Mouse (Mus musculus): ENCODE results near the gene Gm3646. TPM values are rescaled to one million over a fixed set of nuclear protein-coding genes. Genes with fewer than 3 reads are reported as not detected.

The Gm3646 gene
- total RNA-seq, 2 experiments from 2014 or later: not detected

DNA sequence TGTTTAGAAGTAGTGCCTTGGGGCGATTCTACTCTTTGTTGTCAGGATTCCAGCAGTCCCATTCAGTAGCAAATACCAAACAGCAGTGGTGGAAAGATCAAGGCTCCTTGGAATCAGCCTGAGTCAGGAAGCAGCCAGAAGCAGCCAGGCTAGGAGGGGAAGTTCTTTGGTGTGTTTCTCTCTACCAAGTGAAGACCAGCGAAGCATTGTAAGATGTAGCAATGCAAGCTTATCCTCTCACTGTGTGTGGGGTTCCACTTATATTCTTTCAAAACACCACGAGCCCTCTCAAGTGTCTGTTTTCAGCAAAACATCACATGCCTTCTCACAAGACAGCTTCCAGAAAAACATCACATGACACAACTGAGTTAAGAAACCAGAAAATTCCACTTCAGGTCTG is 8.4 kb downstream of the Gm3646 start:
- ATAC-seq (replicated peaks; ENCODE audit: low FRiP score, low TSS enrichment, poor library complexity, severe bottlenecking): no peak

DNA sequence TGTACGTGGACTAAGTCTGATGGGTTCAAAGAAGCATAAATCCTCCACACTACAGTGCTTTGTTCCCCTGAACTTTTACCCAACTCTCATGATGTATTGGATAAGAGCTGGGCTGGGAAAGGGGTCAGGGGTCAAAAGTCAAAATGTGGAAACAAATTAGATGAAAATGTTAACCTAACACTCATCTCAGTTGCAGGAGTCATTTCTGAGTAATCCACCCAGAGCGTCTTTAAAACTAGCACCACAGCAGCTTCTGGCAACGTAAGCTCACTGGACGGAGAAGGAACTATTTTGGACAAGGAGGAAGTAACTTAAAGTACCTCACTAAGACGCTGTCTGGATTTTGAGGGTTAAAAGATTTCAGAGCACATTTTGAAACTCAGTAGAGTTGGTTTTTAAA is 20.5 kb downstream of the Gm3646 start:
- no peak for ATAC-seq (replicated peaks; ENCODE audit: low FRiP score, low TSS enrichment, poor library complexity, severe bottlenecking)

DNA sequence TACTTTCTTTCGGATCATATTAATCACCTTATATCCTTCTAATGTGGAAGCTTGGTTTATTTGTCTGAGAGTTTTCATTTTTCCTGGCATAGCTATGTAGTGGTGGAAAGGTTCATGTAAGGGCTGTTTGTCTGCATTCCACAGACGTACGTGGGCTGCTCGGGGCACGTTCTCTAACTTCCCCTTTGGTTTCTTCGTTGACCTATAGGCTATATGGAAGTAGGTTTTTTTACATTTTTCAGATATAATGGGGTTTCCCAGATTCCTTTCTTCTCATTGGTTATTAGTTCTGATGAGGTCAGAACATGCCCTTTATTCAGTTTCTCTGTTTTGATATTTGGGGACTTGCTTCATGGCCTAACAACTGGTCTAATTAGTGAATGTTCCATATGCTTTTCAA is 23.3 kb downstream of the Gm3646 start:
- ATAC-seq (replicated peaks; ENCODE audit: low FRiP score, low TSS enrichment, poor library complexity, severe bottlenecking): no peak

DNA sequence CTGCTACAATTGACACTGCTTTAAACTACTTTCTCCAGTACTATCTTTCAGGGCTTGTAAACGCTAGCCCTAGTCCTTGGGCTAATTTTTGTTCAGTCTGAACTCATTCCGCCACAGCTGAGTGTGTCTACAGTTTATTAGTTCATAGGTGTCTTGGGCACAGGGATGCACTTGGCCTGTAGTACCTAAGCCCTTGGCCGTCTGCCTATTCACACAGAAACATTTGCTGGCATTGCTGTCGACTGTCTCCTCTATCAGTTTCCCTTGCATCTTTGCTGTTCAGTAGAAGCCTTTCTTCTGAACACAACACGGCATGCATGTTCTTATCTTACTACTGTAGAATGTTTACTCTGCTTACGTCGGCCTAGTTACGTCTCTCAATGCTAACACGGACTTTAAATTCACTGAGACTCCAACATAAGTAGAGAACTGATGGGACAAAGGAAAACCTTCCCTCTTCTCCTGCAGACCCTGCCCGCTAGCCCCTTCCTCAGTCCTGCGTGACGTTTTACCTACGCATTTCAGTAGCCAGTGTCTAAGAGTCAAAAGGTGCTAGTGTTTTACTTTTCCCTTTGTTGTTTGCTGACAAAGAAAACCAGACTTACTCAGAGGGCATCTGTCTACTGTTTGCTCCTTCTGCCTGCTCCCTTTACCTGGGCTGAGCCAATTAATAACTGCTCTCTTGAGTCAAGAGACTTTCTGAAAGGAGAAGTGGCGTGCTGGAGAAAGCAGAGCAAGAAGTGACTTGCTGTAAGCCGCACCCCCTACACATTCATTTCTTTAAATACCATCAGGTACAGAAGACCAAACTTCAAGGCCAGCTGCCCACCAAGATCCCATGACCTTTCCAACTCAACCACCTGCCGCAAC is 25.8 kb downstream of the Gm3646 start:
- ATAC-seq (replicated peaks; ENCODE audit: low FRiP score, low TSS enrichment, poor library complexity, severe bottlenecking): no peak

DNA sequence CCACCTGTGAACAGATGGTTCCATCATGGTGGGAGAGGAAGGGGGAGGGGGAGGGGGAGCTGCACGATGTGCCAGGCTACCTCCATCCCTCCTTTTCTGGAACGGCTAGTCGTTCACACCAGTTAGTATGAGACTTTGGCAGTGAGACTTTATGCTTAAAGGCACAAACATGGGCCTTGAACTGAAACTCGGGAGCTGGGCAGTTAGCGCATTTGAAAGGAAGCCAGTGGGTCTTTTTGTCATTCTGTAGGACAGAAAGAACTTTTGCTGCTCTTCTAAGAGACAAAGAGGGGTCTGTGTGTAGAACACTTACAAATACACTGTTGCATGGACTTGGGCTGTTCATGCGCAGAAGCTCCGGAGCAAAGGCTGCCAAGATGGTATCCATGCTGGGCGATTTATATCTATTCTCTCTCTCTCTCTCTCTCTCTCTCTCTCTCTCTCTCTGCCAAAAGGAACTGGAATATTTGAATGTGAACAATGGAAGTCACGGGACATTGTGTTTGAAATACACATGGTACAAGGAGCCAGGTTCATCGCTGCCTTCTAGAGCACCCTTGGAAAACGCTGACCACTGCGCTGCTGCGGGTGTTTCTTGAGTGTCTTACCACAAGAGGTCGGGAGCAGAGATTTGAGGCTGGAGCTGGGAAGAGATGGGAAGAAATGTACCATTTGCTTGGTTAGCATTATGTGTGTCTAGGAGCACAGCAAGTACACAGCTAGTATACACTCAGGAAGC is 31.0 kb downstream of the Gm3646 start:
- no peak for ATAC-seq (replicated peaks; ENCODE audit: low FRiP score, low TSS enrichment, poor library complexity, severe bottlenecking)

DNA sequence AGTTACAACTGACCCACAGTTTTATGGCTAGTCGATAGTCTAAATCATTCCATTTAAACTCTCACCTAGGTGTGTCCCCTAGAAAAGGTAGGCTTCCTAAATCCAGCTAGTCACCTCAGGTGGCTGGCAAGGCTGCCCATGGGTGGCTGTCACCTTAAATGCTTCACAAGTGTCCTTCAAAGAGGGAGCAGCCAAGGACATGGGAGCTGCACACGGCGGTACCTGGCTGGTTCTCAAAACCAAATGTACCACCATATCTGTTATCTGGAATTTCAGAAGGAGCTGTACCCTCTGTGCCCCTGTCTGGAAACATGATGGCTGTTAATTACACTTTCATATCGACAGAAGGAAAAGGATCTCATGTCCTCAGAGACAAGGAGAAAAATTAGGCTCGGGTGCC is 31.6 kb downstream of the Gm3646 start:
- ATAC-seq (replicated peaks; ENCODE audit: low FRiP score, low TSS enrichment, poor library complexity, severe bottlenecking): no peak

DNA sequence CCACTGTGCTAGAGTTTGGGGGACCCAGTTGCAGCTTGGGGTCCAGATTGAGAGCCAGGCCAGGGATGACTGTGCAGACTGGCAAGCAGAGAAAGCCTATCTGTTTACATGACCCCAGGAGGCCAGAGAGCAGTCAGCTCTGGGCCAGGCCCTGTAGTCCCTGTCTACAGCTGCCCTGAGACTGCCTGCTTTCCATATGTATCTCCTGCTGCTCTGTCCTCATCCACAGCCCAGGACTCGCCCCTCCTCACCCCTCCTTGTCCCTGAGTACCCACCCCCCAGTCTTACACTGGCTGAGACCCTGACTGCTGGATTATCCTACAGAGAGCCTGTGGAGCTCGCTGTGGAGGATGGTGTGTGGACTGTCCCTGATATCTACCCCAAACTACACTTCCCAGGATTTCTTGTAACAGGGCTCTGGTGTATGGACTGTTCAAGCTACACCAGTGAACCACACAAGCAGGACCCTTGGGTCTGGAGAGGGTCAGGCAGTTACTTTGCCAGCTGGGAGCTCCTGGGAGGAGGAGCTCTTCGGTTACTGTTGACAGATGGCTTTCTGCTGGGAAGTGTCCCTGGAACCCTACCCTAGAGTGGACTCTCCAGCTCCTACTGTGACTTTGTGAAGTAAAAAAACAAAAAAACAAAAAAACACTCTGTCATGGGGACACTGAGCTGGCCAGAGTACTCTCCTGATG is 32.6 kb downstream of the Gm3646 start:
- no peak for ATAC-seq (replicated peaks; ENCODE audit: low FRiP score, low TSS enrichment, poor library complexity, severe bottlenecking)

DNA sequence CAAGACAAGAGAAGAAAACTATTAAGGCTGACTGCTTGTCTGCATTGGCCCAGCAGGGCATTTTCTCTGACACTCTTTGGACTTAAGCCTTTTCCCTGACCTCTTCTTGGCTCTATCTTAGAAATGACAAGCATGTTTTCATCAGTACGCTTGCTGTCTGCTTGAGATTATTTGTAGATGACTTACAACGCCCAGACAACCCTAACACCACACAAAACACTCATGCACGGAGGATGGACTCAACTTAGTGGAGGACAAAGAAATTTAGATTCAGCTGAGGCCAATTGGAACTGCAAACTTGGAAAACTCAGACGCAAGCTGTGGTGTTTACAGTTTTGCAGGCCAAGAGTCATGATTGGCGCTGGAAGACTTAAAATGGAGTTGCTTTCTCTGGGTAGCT is 34.7 kb downstream of the Gm3646 start:
- ATAC-seq (replicated peaks; ENCODE audit: low FRiP score, low TSS enrichment, poor library complexity, severe bottlenecking): no peak

DNA sequence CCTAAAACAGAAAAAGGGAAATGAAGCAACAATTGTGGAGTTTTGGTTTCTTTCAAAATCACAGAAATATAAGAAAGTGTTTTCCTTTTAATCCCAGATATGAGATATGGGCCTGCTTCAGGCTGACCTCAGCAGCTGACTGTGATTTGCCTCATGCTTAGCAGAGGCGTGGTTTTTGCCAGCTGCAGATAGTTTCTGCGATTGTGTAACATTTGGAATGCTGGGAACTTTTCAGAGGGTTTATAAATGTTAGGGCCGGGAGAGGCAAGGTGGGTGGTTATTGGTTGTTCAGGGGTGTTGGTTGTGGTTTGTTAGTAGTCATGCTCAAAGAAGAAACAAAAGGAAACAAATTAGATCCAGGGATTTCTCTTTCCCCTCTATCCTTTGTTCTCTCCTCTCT is 37.1 kb downstream of the Gm3646 start:
- no peak for ATAC-seq (replicated peaks; ENCODE audit: low FRiP score, low TSS enrichment, poor library complexity, severe bottlenecking)

DNA sequence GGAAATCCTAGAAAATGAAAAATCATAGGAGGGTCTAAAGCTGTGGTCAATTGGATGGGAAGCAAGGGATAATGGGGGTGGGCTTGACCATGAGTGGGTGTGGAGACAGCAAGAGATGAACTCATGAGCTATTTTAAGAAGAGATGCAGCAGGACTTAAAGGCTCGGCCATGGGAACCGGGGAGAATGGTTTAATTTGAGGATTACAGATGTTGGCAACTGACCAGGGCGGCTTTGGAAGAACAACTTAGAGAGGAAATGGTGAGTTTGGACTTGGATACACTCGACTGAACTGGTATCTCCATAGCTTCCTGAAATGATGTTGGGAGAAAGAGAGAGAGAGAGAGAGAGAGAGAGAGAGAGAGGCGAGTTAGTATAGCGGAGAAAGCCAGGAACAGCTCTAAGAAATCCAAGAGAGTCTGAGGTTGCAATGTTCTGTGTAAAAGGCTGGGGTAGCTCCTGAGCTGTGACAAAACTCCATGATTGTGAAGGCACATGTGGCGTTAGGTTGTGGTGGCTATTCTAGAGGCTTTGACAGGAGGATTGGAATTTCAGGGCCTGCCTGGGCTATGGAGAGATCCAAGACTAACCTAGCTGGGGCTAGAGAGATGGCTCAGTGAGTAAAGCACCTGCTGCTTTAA is 39.2 kb downstream of the Gm3646 start:
- ATAC-seq (replicated peaks; ENCODE audit: low FRiP score, low TSS enrichment, poor library complexity, severe bottlenecking): no peak

DNA sequence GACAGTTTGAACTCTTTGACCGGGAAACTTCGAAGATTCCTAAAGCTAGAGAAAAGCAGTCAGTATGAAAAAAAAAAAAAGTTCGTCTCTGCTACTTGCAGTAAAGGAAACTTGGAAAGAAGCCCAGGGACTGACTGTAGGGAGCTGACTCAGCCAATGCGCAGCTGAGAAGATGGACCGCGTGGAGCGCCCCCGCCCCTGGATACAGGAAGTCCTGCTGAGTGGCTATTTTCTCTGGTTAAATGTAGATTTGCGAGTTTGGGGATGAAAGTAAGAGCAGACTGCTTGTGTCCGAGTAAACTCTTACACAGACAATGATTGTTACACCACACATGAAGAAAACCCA is 43.1 kb downstream of the Gm3646 start:
- peak; percentile 78 for ATAC-seq (replicated peaks; ENCODE audit: low FRiP score, low TSS enrichment, poor library complexity, severe bottlenecking)

DNA sequence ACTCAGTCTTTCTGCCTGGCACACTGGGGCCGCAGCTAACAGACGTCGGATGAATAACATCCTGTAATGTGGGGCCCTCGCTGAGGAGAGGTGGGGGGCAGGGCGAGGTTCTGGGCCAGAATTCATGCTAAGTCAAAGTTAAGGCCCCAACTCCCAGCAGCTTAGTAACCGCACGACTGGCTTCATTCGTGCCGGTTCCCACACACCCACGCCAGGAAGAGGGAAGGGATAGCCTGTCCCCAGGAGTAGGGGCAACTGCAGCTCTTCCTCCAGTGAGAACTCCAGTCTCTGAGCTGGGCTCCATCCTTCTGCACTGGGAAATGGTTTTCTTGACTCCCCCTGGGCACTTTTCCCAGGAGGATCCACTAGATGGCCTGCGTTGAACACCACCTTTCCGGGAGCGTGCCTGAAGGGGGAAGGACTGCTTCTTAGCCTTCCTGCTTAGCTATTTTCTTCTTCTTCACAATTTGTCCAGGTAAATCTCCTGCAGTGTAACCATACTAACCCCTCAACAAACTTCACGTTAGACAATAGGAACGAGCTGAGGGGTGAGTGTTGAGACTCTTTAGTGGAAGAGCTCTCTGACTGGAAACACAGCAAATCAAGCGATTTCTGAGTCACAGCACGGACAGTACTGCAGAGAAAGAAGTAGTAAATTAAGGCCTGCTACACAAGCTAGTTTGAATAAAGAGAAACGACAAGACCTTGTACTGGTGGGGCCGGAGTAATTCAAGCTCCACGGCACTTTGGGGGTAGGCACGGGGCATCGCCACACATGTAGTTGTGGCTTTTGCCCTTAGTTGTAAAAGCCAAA is 43.7 kb downstream of the Gm3646 start:
- peak; percentile 36 for ATAC-seq (replicated peaks; ENCODE audit: low FRiP score, low TSS enrichment, poor library complexity, severe bottlenecking)

DNA sequence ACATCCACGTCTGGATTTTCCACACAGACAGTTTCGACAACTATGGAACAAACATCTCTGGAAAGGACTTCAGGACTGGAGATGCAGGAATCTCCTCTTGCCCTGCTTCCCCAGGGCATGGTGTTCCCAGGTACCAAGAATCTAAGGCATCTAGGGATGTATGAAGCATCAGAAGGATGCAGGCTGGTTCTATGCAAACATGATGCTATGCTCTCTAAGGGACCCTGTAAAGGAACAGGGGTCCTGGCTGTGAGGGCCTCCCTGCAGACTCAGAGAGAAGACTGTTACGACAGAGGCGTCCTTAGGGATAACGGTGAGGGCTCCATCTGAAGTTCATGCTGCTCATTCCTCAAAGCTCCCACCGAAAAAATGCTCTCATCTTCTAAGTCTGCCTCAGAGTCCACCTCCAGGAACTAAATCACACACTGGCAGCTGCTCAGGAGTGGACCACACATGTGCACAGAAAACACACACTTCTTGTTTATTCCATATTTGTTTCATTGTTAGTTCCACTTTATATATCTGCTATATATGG is 44.9 kb downstream of the Gm3646 start:
- ATAC-seq (replicated peaks; ENCODE audit: low FRiP score, low TSS enrichment, poor library complexity, severe bottlenecking): no peak

DNA sequence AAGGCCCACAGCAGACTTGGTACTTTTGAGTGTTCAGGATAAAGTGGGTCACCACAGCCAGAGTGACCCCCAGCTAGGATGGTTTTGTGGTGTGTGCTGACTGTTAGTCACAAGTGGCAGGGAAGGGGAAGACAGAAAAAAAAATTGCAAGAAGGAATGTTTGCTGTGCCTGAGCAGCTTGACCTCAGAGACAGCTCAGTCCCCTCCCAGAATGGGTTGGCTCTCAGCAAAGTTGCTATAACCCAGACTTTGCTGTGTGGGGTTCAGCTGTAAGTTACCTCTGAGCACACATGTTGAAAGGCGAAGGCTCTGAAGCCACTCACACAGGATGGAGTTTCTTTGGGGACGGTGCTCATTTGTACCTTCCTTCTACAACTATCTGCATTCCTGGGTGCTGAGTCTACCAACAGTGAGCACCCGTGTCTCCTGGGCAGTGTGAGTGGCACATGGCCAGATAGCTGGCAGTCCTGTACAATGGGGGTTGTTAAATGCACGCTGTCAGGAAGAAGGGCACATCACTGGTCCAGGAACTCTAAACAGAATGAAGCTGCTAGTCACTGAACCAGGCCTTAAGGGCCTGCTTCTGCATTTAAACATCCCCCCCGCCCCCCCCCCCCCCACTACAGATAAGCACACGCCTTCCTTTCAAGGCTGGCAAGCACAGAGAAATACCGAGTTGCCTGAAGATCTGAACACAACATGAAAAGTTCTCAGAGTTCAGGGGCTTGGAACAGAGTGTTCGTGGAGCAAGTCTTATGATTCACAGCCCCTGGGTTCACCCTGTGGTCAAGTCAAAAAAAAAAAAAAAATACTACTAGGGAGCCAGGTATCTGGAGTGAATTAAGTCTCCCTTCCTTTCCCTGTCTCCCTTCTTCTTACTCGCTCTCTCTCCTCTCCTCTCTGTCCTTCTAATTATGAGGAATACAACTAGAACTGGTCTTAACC is 45.6 kb downstream of the Gm3646 start:
- ATAC-seq (replicated peaks; ENCODE audit: low FRiP score, low TSS enrichment, poor library complexity, severe bottlenecking): no peak

DNA sequence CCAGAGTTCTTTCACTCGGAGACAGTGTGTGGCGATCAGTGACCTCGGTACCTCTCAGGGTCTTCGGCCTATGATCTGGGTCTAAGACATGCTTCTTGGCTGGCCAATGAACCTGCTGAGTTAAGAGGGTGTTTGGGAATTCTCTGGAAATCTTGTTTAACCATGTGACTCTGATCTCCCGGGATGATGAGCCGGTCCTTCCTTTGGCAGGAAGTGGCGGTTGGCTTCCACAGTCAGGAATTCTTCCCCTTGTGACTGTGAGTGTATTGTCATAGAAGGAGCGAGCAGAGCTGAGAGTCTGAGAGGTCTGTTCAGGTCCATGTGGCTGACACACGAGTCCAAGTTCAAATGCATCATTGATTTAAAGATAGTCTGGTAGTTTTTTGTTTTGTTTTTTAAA is 46.9 kb downstream of the Gm3646 start:
- no peak for ATAC-seq (replicated peaks; ENCODE audit: low FRiP score, low TSS enrichment, poor library complexity, severe bottlenecking)

DNA sequence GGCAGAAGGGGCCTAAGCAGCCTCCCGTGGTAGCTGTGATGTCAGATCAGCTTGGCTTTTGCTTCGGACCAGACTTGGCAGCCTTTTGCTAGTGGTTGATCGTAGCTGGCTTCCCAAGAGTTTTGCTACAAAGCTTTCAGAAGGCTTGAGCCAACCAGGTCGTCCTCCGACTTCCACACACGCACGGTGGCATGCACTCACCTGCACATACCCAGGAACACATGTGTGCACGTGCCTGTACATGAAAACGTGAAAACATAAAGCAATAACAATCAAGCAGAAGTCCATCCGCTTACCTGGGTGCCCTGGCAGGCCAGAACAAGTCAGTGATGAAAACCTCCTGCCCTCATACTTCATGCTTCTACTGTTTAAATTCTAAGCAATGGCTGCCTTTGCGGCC is 48.2 kb downstream of the Gm3646 start:
- no peak for ATAC-seq (replicated peaks; ENCODE audit: low FRiP score, low TSS enrichment, poor library complexity, severe bottlenecking)

DNA sequence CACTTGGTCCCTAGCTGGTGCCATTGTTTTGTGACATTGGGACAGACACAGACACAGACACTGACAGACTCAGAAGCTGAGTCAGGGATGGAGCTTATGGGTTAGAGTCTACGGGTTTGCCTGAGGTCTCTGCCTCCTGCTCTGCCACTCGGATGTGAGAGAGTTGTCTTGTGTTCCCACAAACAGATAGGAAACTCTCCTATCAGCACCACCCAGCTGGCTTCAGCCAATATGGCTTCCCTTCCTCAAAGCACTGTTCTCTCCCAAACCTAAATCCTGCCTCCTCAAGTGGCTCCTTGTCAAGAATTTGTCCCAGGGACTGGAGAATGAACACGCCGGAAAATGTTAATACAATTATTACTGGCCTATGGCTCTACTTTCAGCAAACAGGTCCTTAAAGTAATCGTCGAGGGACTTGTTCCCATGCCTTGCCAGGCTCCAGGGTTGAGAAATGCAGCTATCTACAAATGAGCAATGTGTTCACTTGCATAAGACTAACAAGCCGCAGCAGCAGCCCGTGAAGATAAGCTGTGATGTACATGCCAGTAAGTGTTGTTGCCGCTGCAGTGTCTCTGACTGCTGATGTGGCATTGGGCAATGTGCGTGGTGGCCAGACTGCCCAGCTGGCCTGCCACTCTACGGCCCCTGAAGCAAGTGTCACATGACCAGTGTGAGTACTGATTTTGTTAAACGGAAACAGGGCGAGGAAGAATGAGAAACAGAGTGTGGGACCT is 50.7 kb downstream of the Gm3646 start:
- peak; percentile 95 for ATAC-seq (replicated peaks; ENCODE audit: low FRiP score, low TSS enrichment, poor library complexity, severe bottlenecking)

Measured in megakaryocyte-erythroid progenitor cell, adult 5-6 weeks (primary cell).